Mouse (Mus musculus): ENCODE results near the gene Mymk. TPM values are rescaled to one million over a fixed set of nuclear protein-coding genes. Genes with fewer than 3 reads are reported as not detected.
A peak's percentile ranks its signal among the peaks of the same experiment; 100 is the strongest.

Mymk gene
- polyA plus RNA-seq, 1 experiment from 2014 or later: not detected

DNA sequence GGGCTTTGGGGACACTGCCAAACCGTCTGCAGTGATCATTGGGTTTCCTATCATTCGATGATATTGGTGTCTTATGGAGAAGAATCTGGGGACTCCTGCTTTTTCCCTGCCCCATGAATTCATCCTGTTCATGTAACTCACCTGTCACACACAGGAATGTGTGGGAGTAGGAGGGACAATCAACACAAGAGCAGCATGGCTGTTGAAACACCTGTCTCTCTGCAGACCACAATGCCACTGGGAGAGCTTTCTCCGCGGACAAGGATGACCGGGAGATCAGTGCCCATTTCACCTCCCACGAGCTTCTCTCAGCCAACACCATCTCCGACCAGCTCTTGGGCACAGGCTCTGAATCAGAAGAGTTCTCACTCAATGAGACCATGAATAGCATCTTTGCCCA, 23.2 kb upstream of the Mymk start:
- 91% methylated on average over 7 of the region's 7 CpGs for WGBS
- H3K36me3 ChIP-seq (replicated peaks): no peaks in the 10 kb centered on the region
- no peak for DNase-seq (ENCODE audit: extremely low spot score, low spot score)

DNA sequence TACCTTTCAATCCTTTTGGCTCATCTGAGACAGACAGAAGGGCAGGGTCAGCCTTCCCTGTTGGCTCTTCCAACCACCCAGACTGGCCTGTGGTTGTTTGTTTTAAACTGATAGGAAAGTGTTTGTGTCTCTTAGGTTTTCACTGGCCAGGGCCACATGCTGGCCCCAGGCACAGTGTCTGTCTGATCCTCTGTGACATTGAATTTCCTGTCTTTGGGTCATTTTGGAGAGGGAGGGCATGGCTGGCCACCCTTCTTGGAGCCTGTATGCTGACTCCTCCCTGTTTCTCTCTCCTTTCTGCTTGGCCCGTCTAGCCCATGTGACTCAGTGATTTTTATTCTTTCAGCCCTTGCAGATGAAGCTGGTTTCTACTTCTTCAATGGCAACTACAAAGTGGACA, 17.3 kb upstream of the Mymk start:
- no peaks in the 10 kb centered on the region for H3K9me3 ChIP-seq
- H3K36me3 ChIP-seq (replicated peaks): no peaks in the 10 kb centered on the region
- 72% methylated on average over 1 of the region's 1 CpGs for WGBS
- peaks cover 16% of the 10 kb centered on the region; the same call in 1 of the 2 replicates for H3K4me1 ChIP-seq
- no peak overlapping the region for H3K4me3 ChIP-seq
- H3K27ac ChIP-seq: no peak overlapping the region
- no peak for DNase-seq (ENCODE audit: extremely low spot score, low spot score)
- no peaks in the 10 kb centered on the region for H3K27me3 ChIP-seq (ENCODE audit: poor library complexity, severe bottlenecking)

More for the DNA sequence above, 23.2 kb upstream of the Mymk start:
- Histone ChIP-seq H3K4me1 (peaks cover 26% of the 10 kb centered on the region), H3K4me3 (no peak overlapping the region), H3K9me3 (no peaks in the 10 kb centered on the region), H3K27me3 (ENCODE audit: poor library complexity, severe bottlenecking) (no peaks in the 10 kb centered on the region), H3K27ac (no peak overlapping the region)

DNA sequence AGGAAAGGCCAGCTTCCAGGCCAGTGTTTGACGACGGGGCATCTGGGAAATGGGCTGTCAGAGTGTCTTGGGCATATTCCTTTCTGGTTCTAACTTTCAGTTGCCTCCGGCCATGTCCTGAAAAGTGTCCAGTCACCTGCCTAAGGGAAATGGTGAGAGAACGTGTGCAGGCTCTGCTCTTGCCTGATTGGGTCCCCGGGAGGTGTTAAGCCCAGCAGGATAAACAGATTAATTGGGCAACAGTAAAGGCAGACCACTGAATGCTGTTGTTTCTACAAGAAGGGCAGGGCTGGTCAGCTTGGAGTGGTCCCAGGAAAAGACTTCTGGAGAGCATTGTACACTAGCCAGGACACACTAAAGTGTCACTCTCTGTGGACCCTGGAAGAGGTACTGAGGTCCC, 16.7 kb upstream of the Mymk start:
- WGBS: 64% methylated on average over 5 of the region's 5 CpGs
- H3K27me3 ChIP-seq (ENCODE audit: poor library complexity, severe bottlenecking): no peaks in the 10 kb centered on the region
- H3K36me3 ChIP-seq (replicated peaks): no peaks in the 10 kb centered on the region
- H3K9me3 ChIP-seq: no peaks in the 10 kb centered on the region
- peaks cover 21% of the 10 kb centered on the region for H3K4me1 ChIP-seq
- DNase-seq (ENCODE audit: extremely low spot score, low spot score): no peak
- 0 out of 2 replicates have a peak overlapping the region, but pooled peaks have one; percentile 3 for H3K27ac ChIP-seq
- H3K4me3 ChIP-seq: no peak overlapping the region

DNA sequence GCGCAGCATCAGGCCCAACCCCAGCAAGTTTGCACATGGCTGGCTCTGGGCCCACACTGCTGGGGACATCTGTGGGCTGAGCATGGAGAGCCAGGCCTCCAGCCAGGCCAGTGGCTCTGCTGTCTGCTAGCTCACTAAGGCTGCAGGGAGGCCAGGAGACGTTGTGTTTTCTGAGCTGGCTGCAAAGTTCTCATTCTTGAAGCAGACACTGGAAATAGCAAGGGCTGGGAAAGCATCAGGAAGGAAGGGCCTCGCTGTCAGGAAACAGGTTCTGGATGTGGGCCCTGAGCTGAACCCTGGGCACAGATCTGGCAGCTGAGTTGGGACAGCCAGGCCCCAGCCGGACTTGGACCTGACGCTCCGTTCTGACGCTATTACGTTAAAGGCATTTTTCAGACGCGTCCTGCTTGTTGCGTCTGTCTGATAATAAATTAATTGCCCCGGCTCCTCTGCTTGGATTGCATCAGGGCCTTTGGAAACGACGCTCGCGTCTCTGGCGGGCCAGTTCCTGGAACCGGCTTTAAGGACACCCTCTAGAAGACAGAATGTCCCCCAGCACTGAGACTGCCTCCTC, 16.2 kb upstream of the Mymk start:
- H3K27ac ChIP-seq: 0 out of 2 replicates have a peak overlapping the region, but pooled peaks have one; percentile 3
- H3K4me3 ChIP-seq: no peak overlapping the region
- WGBS: 90% methylated on average over 18 of the region's 18 CpGs
- no peak for DNase-seq (ENCODE audit: extremely low spot score, low spot score)
- no peaks in the 10 kb centered on the region for H3K27me3 ChIP-seq (ENCODE audit: poor library complexity, severe bottlenecking)
- H3K9me3 ChIP-seq: no peaks in the 10 kb centered on the region
- H3K36me3 ChIP-seq (replicated peaks): no peaks in the 10 kb centered on the region
- peaks cover 22% of the 10 kb centered on the region for H3K4me1 ChIP-seq

DNA sequence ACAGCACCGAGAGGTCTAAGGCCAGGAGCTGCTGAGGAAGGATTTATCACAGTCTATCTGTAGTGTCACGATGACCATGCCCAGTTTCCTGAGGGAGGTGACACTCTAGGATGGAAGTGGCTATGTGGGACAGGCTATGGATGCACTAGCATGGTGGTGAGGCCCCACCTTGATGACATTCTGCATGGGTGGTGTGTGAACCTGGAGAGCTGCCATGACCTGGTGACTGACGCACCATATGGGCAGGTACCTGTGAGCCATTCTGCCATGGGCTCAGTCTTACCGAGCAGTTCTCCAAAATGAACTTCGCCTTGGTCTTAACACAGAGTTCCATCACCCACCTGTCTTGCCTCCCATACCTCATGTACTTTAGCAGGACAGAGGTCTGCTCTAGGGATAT, 15.6 kb upstream of the Mymk start:
- Histone ChIP-seq H3K4me3 (no peak overlapping the region), H3K27me3 (ENCODE audit: poor library complexity, severe bottlenecking) (no peaks in the 10 kb centered on the region), H3K27ac (no peak overlapping the region), H3K36me3 (replicated peaks) (no peaks in the 10 kb centered on the region), H3K9me3 (no peaks in the 10 kb centered on the region), H3K4me1 (peaks cover 22% of the 10 kb centered on the region)
- 87% methylated on average over 5 of the region's 5 CpGs for WGBS
- DNase-seq (ENCODE audit: extremely low spot score, low spot score): no peak

DNA sequence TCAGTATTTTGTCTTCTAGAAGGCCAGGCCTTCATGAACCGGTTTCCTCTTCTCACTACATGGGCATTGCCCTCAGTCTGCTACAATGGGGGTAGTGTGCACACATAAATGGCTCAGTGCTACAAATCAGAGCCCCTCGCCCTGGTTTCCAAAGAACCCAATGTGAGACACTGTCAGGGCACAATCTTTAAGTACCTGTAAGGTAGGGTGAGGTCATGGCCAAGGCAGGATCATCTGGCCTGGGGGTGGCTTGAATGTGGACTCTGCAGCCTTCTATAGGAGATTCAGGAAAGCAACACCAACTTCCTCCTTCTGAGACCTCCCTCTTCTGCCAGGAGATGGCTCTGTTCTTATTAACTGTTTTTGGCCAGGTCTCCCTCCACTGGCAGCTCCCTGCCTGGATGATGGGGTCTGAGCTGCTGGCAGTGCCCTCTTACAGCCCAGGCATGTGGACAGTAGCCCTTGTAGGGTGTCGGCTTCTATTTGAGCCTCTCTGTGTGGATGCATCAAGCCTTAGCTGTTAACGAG, 14.6 kb upstream of the Mymk start:
- peaks cover 22% of the 10 kb centered on the region for H3K4me1 ChIP-seq
- no peak for DNase-seq (ENCODE audit: extremely low spot score, low spot score)
- WGBS: 88% methylated on average over 4 of the region's 4 CpGs
- H3K4me3 ChIP-seq: no peak overlapping the region
- H3K27me3 ChIP-seq (ENCODE audit: poor library complexity, severe bottlenecking): no peaks in the 10 kb centered on the region
- no peaks in the 10 kb centered on the region for H3K36me3 ChIP-seq (replicated peaks)
- no peaks in the 10 kb centered on the region for H3K9me3 ChIP-seq
- no peak overlapping the region for H3K27ac ChIP-seq

DNA sequence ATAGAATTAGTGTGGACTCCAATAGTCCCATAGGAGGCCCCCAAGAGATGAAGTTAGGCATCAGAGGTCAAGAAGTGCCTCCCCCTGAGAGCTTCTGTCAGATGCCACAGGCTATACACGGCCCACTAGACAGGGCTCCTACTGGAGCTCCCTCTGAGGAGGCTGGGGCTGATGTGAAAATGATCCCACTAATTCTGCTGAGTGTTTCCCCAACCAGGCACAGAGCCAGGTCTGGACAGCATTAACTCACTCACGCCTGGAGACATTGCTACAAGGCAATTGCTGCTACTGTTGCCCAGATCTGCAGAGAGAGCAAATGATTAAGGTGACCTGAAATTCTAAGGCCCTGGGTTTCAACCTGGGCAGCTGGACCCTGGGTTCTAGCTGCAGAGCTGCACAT, 13.8 kb upstream of the Mymk start:
- Histone ChIP-seq H3K9me3 (no peaks in the 10 kb centered on the region), H3K4me3 (no peak overlapping the region), H3K4me1 (peaks cover 22% of the 10 kb centered on the region), H3K27me3 (ENCODE audit: poor library complexity, severe bottlenecking) (no peaks in the 10 kb centered on the region), H3K27ac (no peak overlapping the region), H3K36me3 (replicated peaks) (no peaks in the 10 kb centered on the region)
- DNase-seq (ENCODE audit: extremely low spot score, low spot score): no peak
- WGBS: 59% methylated on average over 2 of the region's 2 CpGs

DNA sequence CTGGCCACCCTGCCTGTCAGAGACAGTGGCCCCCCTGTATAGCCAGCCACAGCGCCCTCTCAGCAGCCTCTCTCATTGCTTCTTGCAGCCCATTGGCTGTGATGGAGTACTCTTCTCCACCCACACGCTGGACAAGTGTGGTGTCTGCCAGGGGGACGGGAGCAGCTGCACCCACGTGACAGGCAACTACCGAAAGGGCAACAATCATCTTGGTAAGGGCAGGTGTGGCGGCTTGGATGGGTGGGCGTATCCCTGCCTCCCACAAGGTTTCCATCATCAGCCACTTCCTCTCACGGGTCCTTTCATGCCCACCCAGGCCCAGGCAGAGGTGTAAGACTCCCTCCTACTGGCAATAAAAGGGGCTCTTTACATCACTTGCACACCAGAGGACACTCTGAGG, 13.0 kb upstream of the Mymk start:
- Histone ChIP-seq H3K4me1 (peaks cover 27% of the 10 kb centered on the region), H3K36me3 (replicated peaks) (no peaks in the 10 kb centered on the region), H3K27me3 (ENCODE audit: poor library complexity, severe bottlenecking) (peaks cover 5% of the 10 kb centered on the region; the same call in 1 of the 2 replicates), H3K27ac (no peak overlapping the region), H3K9me3 (no peaks in the 10 kb centered on the region), H3K4me3 (no peak overlapping the region)
- DNase-seq (ENCODE audit: extremely low spot score, low spot score): no peak
- 67% methylated on average over 8 of the region's 8 CpGs for WGBS

DNA sequence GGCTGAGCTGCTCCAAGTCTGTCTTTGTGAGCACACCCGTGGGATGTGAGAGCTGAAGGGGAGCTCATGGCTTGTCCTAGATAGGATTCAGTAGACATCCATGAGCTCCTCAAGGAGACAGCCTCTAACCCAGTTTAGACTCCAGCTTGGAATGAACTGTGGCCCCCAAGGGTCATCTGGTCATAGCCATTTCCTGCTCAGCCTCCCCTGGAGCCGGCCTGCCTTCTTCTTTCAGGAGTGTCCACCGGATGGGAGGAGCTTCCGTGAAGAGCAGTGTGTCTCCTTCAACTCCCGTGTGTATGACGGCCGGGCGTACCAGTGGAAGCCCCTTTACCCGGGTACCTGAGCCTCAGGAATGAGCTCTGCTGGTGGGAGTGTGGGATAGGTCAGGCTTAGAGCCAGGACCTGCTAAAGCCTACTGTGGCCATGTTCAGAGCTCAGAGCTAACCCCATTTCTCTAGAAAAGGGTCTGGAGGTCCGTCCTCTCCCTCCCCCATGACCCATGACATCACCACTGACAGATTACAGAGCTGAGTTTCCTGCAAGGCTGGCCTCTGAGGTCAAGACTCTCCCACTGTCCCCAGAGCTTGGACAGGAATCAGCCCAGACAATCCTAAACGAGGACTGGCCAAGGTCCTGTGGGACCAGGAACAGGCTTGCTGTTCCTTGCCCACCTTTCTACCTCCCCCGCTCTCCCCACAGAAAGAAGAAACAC, 11.9 kb upstream of the Mymk start:
- peaks cover 14% of the 10 kb centered on the region; the same call in 1 of the 2 replicates for H3K27me3 ChIP-seq (ENCODE audit: poor library complexity, severe bottlenecking)
- H3K9me3 ChIP-seq: no peaks in the 10 kb centered on the region
- DNase-seq (ENCODE audit: extremely low spot score, low spot score): no peak
- WGBS: 80% methylated on average over 12 of the region's 12 CpGs
- H3K36me3 ChIP-seq (replicated peaks): no peaks in the 10 kb centered on the region
- no peak overlapping the region for H3K4me3 ChIP-seq
- H3K4me1 ChIP-seq: peaks cover 37% of the 10 kb centered on the region
- H3K27ac ChIP-seq: peak overlapping the region; percentile 51; the same call in 1 of the 2 replicates

DNA sequence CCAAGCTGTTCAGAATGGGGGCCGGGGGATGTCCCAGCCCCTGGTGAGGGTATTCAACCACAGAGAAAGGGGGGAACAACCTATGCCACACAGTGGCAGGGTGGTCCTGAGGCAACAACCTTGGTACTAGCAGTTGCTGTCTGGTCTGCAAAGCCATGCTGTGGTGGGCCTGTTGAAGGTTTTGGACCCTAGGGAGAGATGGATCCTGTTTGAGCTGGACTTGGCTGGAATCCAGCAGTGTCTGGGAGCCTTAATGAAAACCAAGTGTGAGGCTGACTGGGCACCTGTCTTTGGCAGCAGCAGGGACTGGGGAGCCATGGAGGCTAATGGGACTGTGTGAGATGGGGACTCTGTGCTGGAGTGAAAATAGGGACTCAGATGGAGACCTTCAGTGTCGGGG, 7.7 kb upstream of the Mymk start:
- no peak for DNase-seq (ENCODE audit: extremely low spot score, low spot score)
- 81% methylated on average over 2 of the region's 2 CpGs for WGBS
- peaks cover 25% of the 10 kb centered on the region for H3K27me3 ChIP-seq (ENCODE audit: poor library complexity, severe bottlenecking)
- H3K27ac ChIP-seq: peak overlapping the region; percentile 71
- no peaks in the 10 kb centered on the region for H3K36me3 ChIP-seq (replicated peaks)
- no peaks in the 10 kb centered on the region for H3K9me3 ChIP-seq
- peaks cover 35% of the 10 kb centered on the region for H3K4me1 ChIP-seq
- H3K4me3 ChIP-seq: peak overlapping the region; percentile 22

DNA sequence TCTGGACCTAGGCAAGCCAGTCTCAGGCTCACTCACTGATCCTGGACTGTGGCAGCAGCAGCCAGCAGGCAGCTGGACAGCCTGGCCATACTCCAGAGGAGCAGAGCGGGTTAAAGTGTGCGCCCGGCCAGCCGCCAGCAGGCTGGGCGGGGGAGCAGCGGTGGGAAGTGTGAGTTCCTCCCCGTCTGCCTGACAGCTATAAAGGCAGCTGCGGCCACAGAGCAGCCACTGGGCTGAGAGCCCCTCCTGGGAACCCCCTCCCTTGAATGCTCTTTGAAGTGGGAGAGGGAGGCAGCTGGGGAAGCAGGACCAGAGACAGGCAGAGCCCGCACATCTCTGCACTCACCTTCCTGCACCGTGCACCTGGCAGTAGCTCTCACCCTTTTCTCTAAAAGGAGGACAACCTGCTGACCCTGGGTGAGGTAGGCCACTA, 7.2 kb upstream of the Mymk start, which contains the start of gene Adamtsl2:
Adamtsl2 (plus strand) TSS at position 228 of the 433 bp plus-strand sequence.
- Histone ChIP-seq H3K27me3 (ENCODE audit: poor library complexity, severe bottlenecking) (peaks cover 25% of the 10 kb centered on the region), H3K4me3 (peak within 1 kb of the TSS; percentile 22), H3K36me3 (replicated peaks) (no peaks in the 10 kb centered on the region), H3K27ac (peak within 1 kb of the TSS; percentile 71), H3K4me1 (peaks cover 34% of the 10 kb centered on the region), H3K9me3 (no peaks in the 10 kb centered on the region)
- 7% methylated on average over 10 of the region's 10 CpGs for WGBS
- DNase-seq (ENCODE audit: extremely low spot score, low spot score): peak; percentile 49

DNA sequence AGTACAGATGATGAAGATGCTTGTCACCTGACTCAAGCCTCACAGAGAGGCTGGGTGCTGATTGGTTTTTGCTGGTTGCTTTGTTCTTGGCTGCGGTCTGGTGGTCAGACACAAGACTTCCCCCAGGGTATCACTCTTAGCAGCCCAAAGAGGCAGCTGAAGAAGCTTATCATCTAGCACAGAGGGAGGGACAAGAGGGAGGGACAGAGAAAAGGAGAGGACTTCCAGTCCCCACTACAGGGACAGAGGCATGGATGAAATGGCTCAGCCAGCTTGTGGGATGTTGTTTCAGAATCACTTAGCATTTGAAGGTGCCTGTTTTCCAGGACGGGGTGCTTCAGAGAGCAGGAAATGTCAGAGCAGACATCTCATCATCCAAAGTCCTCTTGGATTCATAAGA, 6.3 kb upstream of the Mymk start:
- H3K27me3 ChIP-seq (ENCODE audit: poor library complexity, severe bottlenecking): peaks cover 25% of the 10 kb centered on the region
- WGBS: 28% methylated on average over 2 of the region's 2 CpGs
- H3K4me1 ChIP-seq: peaks cover 36% of the 10 kb centered on the region
- H3K36me3 ChIP-seq (replicated peaks): no peaks in the 10 kb centered on the region
- H3K4me3 ChIP-seq: no peak overlapping the region
- no peak for DNase-seq (ENCODE audit: extremely low spot score, low spot score)
- no peaks in the 10 kb centered on the region for H3K9me3 ChIP-seq
- H3K27ac ChIP-seq: no peak overlapping the region

DNA sequence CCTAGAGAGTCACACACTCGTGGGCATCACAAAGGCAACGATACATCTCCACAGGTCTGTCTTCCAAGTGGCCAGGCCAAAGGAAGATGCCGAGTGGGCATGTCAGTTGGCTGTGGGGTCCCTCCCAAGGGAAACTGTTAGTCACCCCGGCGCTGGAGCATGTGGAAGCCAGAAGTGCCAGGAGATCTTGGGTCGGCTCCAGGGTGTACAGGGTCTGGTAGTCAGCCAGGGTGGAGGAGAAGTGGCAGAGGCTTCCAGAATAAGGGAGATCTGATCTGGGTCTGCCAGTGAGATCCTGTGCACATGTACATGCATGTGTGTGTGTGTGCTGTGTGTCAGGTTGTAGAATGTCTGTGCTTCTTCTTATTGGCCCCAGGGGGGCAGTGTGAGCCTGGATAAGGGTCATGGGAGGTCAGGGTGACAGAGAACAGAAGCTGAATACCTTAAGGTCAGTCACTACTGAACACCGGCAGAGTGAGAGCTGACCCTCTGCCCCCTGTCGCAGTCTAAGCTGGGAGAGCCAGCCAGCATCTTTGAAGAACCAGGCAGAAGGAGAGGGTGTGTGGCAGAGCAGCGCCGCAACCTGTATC, 5.8 kb upstream of the Mymk start:
- Histone ChIP-seq H3K27ac (no peak overlapping the region), H3K27me3 (ENCODE audit: poor library complexity, severe bottlenecking) (peaks cover 25% of the 10 kb centered on the region), H3K4me1 (peaks cover 36% of the 10 kb centered on the region), H3K9me3 (no peaks in the 10 kb centered on the region), H3K4me3 (no peak overlapping the region), H3K36me3 (replicated peaks) (no peaks in the 10 kb centered on the region)
- 64% methylated on average over 10 of the region's 10 CpGs for WGBS
- no peak for DNase-seq (ENCODE audit: extremely low spot score, low spot score)
